Mouse (Mus musculus) heart, embryonic 11.5 days (tissue): ENCODE results near the gene Ap1m2. TPM values are rescaled to one million over a fixed set of nuclear protein-coding genes. Genes with fewer than 3 reads are reported as not detected.
"Not testable (repeated sequence)": the region's sequence is repeated elsewhere in the genome, so short reads cannot be mapped to it uniquely, and the experiment has no call there.

Experiments used
- ATAC-seq: fragments of 200-750 bp; cut with Nextera tagmentation; replicated peaks from 2 replicates; pipeline ENCODE4 v1.8.0; 2017; ENCODE audit warnings: moderate library complexity; ENCODE audit not compliant: insufficient number of reproducible peaks, low FRiP score, low TSS enrichment
- H3K27ac ChIP-seq: fragments of 300-500 bp; sonication (generic); 2 replicates; pipeline ENCODE4 v1.5.1; 2014; ENCODE audit warnings: mild to moderate bottlenecking, low read depth, low read length
- H3K27me3 ChIP-seq: fragments of 300-500 bp; sonication (generic); 2 replicates; pipeline ENCODE4 v1.6.1; 2014; ENCODE audit warnings: mild to moderate bottlenecking, low read length, mixed read lengths; ENCODE audit not compliant: control insufficient read depth, insufficient read depth
- H3K36me3 ChIP-seq: fragments of 300-500 bp; sonication (generic); 2 replicates; pipeline ENCODE4 v1.6.1; 2014; ENCODE audit warnings: mild to moderate bottlenecking, low read length, moderate library complexity, mixed read lengths; ENCODE audit not compliant: control insufficient read depth, insufficient read depth
- H3K4me1 ChIP-seq: fragments of 300-500 bp; sonication (generic); 2 replicates; pipeline ENCODE4 v1.6.1; 2014; ENCODE audit warnings: low read length; ENCODE audit not compliant: control insufficient read depth, insufficient read depth
- H3K4me2 ChIP-seq: fragments of 300-500 bp; sonication (generic); 2 replicates; pipeline ENCODE4 v1.6.1; 2014; ENCODE audit warnings: mild to moderate bottlenecking, moderate library complexity
- H3K4me3 ChIP-seq: fragments of 300-500 bp; sonication (generic); 2 replicates; pipeline ENCODE4 v1.5.1; 2014; ENCODE audit warnings: low read depth, low read length
- H3K9ac ChIP-seq: fragments of 300-500 bp; sonication (generic); 2 replicates; pipeline ENCODE4 v1.6.1; 2014; ENCODE audit warnings: mild to moderate bottlenecking, low read depth, low read length, moderate library complexity
- H3K9me3 ChIP-seq: fragments of 300-500 bp; sonication (generic); replicated peaks from 2 replicates; pipeline ENCODE4 v1.6.1; 2016; ENCODE audit warnings: low read length; ENCODE audit not compliant: control insufficient read depth
- WGBS: fragments of 180-500 bp; shearing (Covaris S2); extraction: QIAGEN DNeasy Blood & Tissue Kit; methylation state at CpG from one replicate; pipeline ENCODE4 v1.1.7; 2014; ENCODE audit not compliant: insufficient replicate concordance; 5-methylcytosine and 5-hydroxymethylcytosine counted together
- polyA plus RNA-seq: library from polyadenylated mRNA; unstranded; fragments of >200 nt; fragmentation: Nextera tagmentation; extraction: Ambion mirVana; gene quantifications from 2 replicates; pipeline ENCODE4 v1.2.1, GENCODE M21; 2014

Gene Ap1m2
- polyA plus RNA-seq, 1 experiment from 2014 or later: 1.1 TPM

DNA sequence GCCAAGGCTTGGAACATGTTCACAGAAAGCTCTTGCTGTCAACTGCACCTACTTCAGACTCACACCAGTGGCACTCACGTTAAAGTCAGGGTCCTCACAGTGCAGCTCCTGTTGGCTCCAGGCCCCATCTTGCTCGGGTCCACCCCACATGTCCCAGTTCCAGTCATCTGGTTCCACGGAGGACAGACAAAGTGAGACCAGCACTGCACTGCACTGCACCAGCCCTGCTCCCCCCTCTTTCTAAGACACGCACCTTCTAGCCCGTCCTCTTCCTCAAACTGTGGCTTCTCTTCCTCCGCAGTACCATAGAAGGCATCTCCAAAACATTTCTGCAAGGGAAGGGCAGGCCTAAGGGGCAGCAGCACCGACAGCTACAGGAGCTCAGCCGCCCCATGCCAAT, 35.8 kb downstream of the Ap1m2 start:
- Histone ChIP-seq H3K36me3 (peaks cover 53% of the 10 kb centered on the region), H3K4me1 (peaks cover 15% of the 10 kb centered on the region), H3K27ac (no peak overlapping the region), H3K4me2 (no peak overlapping the region), H3K4me3 (no peak overlapping the region), H3K9me3 (no peaks in the 10 kb centered on the region), H3K9ac (no peak overlapping the region), H3K27me3 (no peaks in the 10 kb centered on the region)
- 88% methylated on average over 8 of the region's 8 CpGs for WGBS
- ATAC-seq: no peak

DNA sequence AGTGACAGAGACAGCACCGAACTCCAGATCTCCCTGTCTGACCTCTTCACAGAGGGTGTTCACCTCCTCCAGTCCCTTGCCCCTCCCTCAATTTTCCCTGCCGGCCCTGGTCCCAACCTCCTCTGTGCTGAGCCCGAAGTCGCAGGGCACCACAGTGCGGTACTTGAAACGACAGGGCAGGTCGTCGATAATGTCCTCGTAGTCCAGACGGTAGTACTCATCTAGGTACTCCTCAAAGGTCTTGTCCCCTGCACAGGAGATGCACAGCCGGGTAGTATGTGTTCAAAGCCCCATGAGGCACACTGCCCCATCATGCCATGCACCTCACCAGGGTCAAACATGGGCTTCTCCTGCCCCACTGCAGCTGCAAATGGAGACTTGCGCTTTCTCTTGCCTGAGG, 36.4 kb downstream of the Ap1m2 start:
- Histone ChIP-seq H3K27ac (no peak overlapping the region), H3K9me3 (no peaks in the 10 kb centered on the region), H3K4me1 (peaks cover 15% of the 10 kb centered on the region), H3K4me3 (no peak overlapping the region), H3K36me3 (peaks cover 54% of the 10 kb centered on the region), H3K27me3 (no peaks in the 10 kb centered on the region), H3K9ac (no peak overlapping the region), H3K4me2 (no peak overlapping the region)
- WGBS: 87% methylated on average over 12 of the region's 12 CpGs
- ATAC-seq: no peak

DNA sequence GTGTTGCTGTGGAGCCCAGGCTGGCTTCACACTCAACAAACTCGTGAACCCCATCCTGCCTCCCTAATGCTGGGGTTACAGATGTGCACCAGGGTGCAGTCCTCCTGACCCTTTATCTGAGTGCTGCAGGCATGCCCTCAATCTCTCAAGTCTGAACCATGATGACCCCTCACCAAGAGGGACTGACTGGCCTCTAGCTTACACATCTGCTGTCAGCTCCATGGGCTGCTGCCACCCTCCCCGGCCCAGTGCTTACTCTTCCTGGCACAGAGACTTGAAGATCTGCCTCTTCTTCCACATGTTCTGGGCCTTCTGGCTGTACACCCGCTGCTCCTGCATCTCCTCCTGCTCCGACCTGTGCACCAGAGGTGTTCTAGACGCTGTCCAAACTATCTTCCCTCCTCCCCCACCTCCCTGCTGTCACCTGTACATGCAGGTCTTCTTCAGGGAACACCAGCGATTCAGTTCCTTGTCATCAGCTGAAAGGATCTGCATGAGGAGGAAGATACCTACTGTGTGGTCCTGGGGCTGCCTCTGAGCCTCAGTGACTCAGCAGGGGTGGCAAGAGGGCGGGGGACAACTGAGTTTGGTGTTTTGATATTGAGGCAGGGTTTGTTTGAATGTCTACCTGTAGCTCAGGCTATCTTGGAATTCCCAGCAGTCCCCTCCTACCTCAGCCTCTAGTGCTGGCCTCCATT, 37.0 kb downstream of the Ap1m2 start:
- H3K9me3 ChIP-seq: no peaks in the 10 kb centered on the region
- H3K4me1 ChIP-seq: peaks cover 15% of the 10 kb centered on the region
- WGBS: 82% methylated on average over 7 of the region's 7 CpGs
- H3K4me3 ChIP-seq: no peak overlapping the region
- no peak overlapping the region for H3K9ac ChIP-seq
- no peaks in the 10 kb centered on the region for H3K27me3 ChIP-seq
- no peak overlapping the region for H3K4me2 ChIP-seq
- no peak overlapping the region for H3K27ac ChIP-seq
- 0 out of 2 replicates have a peak, but pooled peaks have one; percentile 19 for ATAC-seq
- H3K36me3 ChIP-seq: peaks cover 59% of the 10 kb centered on the region

DNA sequence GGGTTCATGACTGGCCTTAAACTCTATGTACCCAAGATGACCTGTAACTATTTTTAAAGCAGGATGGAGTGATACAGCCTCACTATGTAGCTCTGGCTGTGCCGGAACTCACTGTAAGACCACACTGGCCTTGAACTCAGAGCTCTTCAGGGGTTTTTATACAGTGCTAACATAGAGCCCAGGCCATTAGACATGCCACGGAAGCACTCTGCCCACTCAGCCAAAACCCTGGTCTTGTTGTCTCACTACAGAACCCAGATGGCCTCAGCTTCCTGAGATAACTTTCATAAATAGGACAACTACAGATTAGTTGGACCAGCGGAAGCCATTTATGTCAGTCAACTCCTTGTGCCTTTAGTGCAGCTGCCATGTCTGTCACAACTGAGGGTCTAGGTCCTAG, 37.8 kb downstream of the Ap1m2 start:
- Histone ChIP-seq H3K4me2 (no peak overlapping the region), H3K4me3 (no peak overlapping the region), H3K4me1 (peaks cover 15% of the 10 kb centered on the region), H3K27me3 (no peaks in the 10 kb centered on the region), H3K27ac (peak overlapping the region; percentile 55; the same call in 1 of the 2 replicates), H3K9me3 (no peaks in the 10 kb centered on the region), H3K9ac (no peak overlapping the region), H3K36me3 (peaks cover 62% of the 10 kb centered on the region)
- WGBS: 68% methylated on average over 3 of the region's 3 CpGs
- ATAC-seq: no peak

DNA sequence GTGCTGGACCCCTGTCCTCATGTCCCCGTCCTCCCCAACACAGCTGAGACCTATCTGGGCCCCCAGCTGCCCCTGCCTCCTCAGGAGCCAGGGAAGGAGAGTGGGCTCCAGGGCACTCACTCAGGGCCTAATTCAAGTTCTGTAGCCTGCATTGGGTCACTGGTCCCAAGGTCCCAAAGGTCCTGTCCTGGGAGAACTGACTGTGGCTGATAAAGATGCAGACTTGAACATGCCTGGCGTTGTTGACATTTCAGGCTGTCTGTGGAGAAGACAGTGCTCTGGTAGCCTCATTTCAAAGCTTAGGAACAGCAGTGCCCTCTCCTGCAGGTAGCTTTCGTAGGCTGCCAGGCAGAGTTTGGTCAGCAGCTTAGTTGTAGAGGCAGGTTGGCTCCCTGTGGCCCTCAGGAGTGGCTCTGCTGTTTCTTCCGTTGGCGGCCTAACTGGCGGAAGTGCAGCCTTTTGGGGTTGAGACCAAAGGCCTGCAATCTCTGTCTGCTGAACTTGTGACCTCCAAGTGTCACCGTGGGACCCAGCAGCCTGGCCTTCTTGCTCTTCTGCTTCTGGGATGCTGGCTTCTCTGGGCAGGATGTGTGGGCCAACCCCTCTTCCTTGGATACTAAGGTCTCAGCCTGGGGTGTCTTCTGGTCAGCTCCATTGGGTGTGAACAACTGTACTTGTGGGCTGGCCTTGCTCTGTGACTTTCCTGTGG, 38.5 kb downstream of the Ap1m2 start:
- Histone ChIP-seq H3K27me3 (no peaks in the 10 kb centered on the region), H3K4me3 (no peak overlapping the region), H3K4me1 (peaks cover 15% of the 10 kb centered on the region), H3K27ac (peak overlapping the region; percentile 55), H3K36me3 (peaks cover 56% of the 10 kb centered on the region), H3K9ac (no peak overlapping the region), H3K9me3 (no peaks in the 10 kb centered on the region), H3K4me2 (no peak overlapping the region)
- 56% methylated on average over 7 of the region's 7 CpGs for WGBS
- ATAC-seq: no peak

DNA sequence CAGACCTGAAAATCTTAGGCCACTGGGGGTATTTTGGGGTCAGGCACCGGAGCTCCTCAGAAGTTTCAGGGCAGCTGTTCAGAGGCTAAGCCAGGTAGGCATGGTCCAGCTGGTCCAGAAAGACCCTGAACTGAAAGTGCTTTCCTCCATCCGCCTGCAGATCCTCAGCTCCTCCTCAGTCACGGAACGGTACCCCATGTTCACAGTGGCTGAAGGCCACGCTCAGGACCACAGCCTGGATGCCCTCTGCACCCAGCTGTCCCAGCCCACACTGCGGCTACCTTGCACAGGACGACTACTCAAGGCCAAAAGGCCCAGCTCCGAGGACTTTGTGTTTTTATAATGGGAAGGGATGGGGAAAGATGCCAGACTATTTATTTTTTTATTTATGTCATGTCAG, 39.0 kb downstream of the Ap1m2 start:
- ATAC-seq: no peak

DNA sequence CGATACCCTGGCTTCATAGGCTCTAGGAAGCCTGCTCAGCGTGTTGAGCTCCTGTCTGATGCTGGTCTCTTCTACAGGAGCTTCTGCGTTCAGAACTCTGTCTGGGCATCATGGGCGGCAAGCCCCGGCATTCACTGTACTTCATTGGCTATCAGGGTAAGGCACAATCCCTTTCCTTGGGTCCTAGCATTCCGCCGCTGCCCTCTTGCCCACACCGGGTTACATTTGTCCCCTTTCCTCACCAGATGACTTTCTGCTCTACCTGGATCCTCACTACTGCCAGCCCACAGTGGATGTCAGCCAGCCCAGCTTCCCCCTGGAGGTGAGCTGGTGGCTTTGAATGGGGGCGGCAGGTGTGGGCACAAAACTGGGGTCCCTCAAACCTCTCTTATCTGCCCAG, 39.7 kb downstream of the Ap1m2 start:
- Histone ChIP-seq H3K4me1 (peaks cover 16% of the 10 kb centered on the region), H3K4me2 (no peak overlapping the region), H3K9ac (no peak overlapping the region), H3K4me3 (no peak overlapping the region), H3K27me3 (no peaks in the 10 kb centered on the region), H3K27ac (no peak overlapping the region), H3K36me3 (peaks cover 55% of the 10 kb centered on the region), H3K9me3 (no peaks in the 10 kb centered on the region)
- ATAC-seq: no peak
- 93% methylated on average over 9 of the region's 9 CpGs for WGBS

More for the DNA sequence above, 39.0 kb downstream of the Ap1m2 start:
- H3K4me3 ChIP-seq: no peak overlapping the region
- H3K9ac ChIP-seq: no peak overlapping the region
- H3K36me3 ChIP-seq: peaks cover 59% of the 10 kb centered on the region
- H3K27ac ChIP-seq: no peak overlapping the region; the same call in 1 of the 2 replicates
- peaks cover 15% of the 10 kb centered on the region for H3K4me1 ChIP-seq
- H3K27me3 ChIP-seq: no peaks in the 10 kb centered on the region
- no peak overlapping the region for H3K4me2 ChIP-seq
- H3K9me3 ChIP-seq: no peaks in the 10 kb centered on the region
- WGBS: 87% methylated on average over 8 of the region's 8 CpGs

DNA sequence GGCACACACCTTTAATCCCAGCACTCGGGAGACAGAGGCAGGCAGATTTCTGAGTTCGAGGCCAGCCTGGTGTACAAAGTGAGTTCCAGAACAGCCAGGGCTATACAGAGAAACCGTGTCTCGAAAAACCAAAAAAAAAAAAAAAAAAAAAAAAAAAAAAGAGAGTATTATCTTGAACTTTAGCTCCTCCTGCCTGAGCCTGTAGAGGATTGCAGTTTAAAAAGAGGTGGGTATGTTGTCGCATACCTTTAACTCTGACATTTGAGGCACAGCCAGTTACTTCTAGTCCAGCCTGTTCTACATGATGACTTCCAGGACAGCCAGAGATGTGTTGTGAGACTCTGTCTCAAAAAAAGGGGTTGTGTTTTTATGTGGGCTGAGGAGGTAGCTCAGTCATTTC, 42.5 kb downstream of the Ap1m2 start:
- ATAC-seq, H3K9me3 ChIP-seq, H3K9ac ChIP-seq, H3K4me3 ChIP-seq, H3K27ac ChIP-seq, H3K27me3 ChIP-seq, H3K4me2 ChIP-seq: not testable (repeated sequence)
- Histone ChIP-seq H3K4me1 (peaks cover 33% of the 10 kb centered on the region), H3K36me3 (peaks cover 45% of the 10 kb centered on the region)
- WGBS: 85% methylated on average over 5 of the region's 5 CpGs
